Mouse (Mus musculus) hindlimb bud, embryonic 11.5 days (tissue): ENCODE measurements around the gene Foxe3.
"Not testable (repeated sequence)": the region's sequence is repeated elsewhere in the genome, so short reads cannot be mapped to it uniquely, and the experiment has no call there.

ENCODE experiments used
- DNase-seq: peaks from one replicate; pipeline ENCODE4 v3.0.0-alpha.2; 2012; ENCODE audit warnings: low read depth, low spot score; ENCODE audit errors: extremely low spot score

The Foxe3 gene

GRCm38 (mm10) chr4:114925917-114926312 is at the start of gene Foxe3:
TSS of gene Foxe3 (minus strand) at chr4:114926013.
- DNase-seq, result no peak

GRCm38 (mm10) chr4:114973229-114973740 is 47.5 kb upstream of the Foxe3 start:
- no peak for DNase-seq

- no peak for DNase-seq
These were observed 44.9 kb upstream of the Foxe3 start for GRCm38 (mm10) chr4:114970736-114971135.

- not testable (repeated sequence) for DNase-seq
These were observed 35.1 kb upstream of the Foxe3 start for GRCm38 (mm10) chr4:114960881-114961280.

DNA sequence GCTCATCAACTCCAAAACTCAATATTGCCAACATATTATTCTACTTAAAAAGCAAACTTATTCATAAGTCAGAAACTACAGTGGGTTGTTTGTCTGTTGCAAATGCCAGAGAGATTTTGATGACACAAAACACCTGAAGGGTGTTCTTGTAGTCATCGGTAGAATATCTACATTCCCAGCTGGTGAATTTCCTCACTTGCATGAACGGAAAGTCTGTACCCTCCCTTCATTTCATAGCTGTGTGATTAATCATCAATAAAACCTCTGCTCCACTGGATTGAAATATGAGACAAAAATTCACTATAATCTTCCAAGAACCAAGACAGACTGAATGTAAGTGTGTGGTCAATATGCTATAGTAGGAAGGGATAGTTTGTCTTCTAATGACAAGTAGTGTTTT is 33.7 kb upstream of the Foxe3 start:
- no peak for DNase-seq

DNA sequence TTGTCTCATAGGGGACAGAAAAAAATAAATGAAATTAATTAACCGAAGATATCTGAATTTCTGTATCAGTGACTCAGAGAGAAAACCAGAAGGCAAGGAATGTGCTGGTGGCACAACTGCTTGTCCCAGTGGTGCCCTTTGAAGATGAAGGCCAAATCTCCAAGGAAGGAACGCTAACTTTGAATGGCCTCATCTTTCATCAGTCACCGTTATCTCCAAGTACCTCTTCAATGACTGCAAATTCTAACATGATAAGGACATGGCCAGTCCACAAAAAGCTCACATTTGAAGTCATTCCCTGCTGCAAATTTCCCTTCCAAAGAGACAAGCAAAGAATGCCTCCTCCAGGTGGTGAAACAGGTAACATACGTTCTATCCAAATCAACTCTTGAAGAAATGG is 33.0 kb upstream of the Foxe3 start:
- DNase-seq, result no peak

GRCm38 (mm10) chr4:114958231-114958630 is 32.4 kb upstream of the Foxe3 start:
- DNase-seq, result no peak

- no peak for DNase-seq
These were observed 31.6 kb upstream of the Foxe3 start for GRCm38 (mm10) chr4:114957403-114957802.

GRCm38 (mm10) chr4:114953172-114953571 is 27.4 kb upstream of the Foxe3 start:
- no peak for DNase-seq

GRCm38 (mm10) chr4:114947852-114948481 is 22.2 kb upstream of the Foxe3 start:
- no peak for DNase-seq

GRCm38 (mm10) chr4:114947395-114947794 is 21.6 kb upstream of the Foxe3 start:
- no peak for DNase-seq

GRCm38 (mm10) chr4:114946416-114946815 is 20.6 kb upstream of the Foxe3 start:
- no peak for DNase-seq

GRCm38 (mm10) chr4:114945021-114945420 is 19.2 kb upstream of the Foxe3 start:
- DNase-seq, result no peak

DNA sequence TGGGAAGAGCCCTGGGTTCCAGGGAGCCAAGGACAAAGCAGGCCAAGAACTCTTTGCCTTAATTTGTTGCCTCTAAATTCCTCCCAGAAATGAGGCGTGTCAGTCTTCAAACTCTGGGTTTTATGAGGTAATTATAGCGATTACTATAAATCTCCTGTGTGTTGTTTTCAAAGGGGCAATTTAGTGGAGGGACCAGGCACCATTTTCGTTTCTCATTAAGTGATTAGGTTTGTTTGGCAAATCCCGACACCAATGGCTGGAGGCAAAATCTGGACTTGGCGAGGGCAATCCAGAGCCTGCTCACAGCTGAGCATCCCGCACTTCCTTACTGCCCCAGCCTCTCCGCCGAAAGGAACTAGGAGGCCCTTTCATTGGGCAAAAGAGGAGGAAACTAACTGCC is 16.8 kb upstream of the Foxe3 start:
- peak; percentile 77 for DNase-seq

- DNase-seq, result no peak
These were observed 16.3 kb upstream of the Foxe3 start for GRCm38 (mm10) chr4:114942112-114942511.

DNA sequence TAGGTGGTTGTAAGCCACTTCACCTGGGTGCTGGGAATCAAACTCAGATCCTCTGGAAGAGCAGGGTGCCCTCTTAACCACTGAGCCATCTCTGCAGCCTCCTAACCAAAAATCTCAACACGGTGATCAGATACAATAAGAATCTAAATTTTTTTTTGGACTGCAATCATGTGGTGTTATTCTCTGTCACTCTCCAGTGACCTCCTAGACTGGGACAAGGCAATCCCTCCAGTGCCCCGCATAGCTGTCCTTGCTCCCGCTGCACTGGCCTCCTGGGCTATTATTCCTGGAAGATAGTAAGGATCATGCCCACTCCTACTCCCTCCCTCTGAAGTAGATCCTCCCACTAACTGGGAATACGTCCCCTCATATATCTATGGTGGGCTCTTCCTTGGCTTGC is 15.5 kb upstream of the Foxe3 start:
- no peak for DNase-seq

- DNase-seq, result no peak
These were observed 12.4 kb upstream of the Foxe3 start for GRCm38 (mm10) chr4:114938248-114938647.

- no peak for DNase-seq
These were observed 11.7 kb upstream of the Foxe3 start for GRCm38 (mm10) chr4:114937459-114938047.

GRCm38 (mm10) chr4:114934188-114934587 is 8.4 kb upstream of the Foxe3 start:
- DNase-seq, result no peak

DNA sequence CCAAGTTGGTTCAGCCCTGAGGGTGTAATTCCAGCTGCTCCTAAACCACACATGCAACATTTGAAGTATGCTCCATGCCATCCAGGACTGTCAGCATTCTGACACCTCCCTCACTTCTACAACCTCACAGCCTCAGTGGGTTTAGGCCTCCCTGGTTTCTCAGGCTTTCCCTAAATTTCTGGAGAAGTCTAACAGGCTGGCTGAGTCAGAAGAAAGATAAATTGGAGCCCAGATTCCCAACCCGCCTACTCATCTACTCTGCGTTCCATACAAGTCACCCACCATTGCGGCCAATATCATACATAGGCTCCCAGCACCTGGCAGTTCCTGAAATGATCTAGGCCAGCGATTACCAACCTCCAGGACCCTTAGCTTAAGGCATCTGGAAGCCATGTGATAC is 6.9 kb upstream of the Foxe3 start:
- DNase-seq, result no peak

GRCm38 (mm10) chr4:114929155-114929554 is 3.3 kb upstream of the Foxe3 start:
- no peak for DNase-seq

GRCm38 (mm10) chr4:114924971-114925916 is 569 bp downstream of the Foxe3 start:
- DNase-seq, result no peak
